Mouse (Mus musculus) adrenal gland, postnatal 36 days (tissue): ENCODE data around the gene Dleu7. TPM values are rescaled to one million over a fixed set of nuclear protein-coding genes. Genes with fewer than 3 reads are reported as not detected.

Experiments
- DNase-seq, 2 experiments: peaks; one replicate each; pipeline ENCODE4 v3.0.0; 2021; ENCODE audit warnings: mixed read lengths in 1 of 2
- total RNA-seq, 2 experiments: library from RNA; stranded (reverse); gene quantifications; 2 replicates each; pipeline ENCODE4 v1.2.3; 2021

Dleu7 gene
- total RNA-seq, 2 experiments from 2014 or later, result not detected

DNA sequence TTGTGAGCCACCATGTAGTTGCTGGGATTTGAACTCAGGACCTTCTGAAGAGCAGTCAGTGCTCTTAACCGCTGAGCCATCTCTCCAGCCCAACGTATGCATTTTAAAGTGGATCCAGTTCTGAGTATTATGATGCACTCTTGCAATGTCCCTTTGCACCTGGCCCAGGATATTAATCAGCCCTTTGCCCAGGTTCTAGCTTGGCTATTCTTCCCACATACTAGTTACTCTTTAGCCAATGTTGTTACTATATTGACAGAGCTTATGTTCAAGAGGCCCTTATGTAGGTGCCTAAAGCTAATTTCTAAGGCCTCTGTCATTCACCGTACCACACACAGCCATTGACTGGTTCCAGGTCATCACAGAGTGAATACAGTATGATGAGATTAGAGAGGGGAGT is 4.1 kb downstream of the Dleu7 start:
- no peak for DNase-seq

DNA sequence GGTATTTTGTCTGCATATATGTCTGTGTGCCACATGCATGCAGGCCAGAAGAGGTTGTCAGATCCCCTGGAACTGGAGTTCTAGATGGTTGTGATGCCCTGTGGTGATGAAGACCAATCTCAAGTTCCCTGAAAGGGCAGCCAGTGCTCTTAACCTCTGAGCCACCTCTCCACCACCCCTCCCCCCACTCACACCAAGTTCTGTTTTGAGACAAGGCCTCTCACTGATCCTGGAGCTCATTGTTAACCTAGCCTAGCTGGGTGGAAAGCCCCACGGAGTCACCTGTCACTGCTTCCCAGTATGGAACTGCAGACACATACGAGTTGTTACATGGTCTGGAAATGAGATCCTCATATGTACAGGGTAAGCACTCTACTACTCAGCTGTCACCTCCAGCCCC is 9.9 kb downstream of the Dleu7 start:
- no peak for DNase-seq

DNA sequence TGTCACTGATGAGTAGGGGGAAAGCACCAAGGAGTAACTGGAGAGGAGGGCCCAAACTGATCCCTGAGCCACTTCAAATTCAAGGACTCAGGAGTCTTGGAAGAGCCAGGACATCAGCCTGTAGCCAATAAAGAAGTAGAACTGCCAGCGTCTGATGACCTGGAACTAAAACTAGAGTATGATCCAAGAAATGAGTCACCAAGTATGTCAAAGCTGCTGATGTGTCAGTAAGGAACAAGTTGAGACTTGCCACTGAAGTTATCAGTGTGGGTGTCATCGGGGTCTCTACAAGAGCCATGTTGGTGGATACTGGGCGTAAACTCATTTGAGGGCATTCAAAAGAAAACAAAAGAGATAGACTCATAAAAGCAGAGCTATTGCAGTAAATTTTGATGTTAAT is 19.2 kb downstream of the Dleu7 start:
- no peak for DNase-seq

DNA sequence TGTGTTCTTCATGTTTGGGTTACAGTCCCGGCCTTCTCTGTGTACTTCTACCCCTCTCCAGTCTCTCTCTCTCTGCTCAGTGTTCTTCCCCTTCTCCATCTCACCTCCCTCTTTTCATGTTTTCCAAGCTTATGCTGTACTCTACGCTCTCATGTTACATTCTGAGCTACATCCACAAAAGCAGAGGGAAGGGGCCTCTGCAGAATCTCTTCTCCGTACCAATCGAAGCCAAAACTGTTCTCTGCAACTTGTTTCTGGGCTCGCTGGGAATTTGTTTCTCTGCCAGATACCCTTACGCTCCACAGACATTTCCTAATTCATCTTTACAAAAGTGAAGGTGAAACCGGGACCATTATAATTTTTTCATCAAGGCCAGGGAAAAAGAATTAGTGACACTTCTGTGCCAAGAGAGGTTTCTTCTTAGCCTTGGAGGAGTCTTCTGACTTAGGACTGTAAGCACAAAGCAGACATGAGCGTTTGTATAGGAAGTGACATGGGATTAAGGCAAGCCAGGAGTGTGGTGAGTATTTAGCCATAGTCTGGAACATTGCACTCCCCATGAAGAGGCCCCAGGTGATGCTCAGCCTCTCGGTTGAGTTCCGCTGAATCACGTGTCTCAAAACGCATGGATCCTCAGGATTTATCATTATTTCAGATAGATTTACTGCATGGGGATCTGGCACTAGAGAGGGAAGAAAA is 22.0 kb downstream of the Dleu7 start:
- no peak for DNase-seq

DNA sequence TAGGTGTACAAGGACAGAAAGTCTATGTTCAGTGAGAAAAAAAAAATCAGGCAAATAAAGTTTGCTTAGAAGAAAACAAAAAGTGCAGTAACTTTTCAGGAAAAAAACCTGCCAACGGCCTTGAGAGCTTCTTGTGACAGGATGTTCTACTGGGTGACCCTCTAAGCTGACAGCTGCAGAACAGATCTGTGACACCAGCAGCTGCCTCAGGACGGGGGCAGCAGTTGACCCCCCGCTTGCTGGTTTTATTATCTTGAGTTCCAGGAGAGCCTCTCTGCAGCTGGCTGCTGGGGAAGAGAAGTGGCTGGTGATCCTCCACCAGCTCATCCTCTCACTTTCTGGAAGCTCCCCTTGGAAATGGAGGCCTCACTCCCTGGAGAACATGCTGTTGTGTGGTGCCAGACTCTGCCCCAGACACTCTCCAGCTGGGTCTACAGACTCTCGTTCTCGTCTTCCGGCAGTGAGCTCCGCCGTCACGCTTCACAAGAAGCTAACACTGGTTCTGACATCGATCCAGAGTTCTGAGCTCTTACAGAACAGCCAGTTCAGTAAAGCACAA is 33.8 kb downstream of the Dleu7 start:
- DNase-seq, result no peak

DNA sequence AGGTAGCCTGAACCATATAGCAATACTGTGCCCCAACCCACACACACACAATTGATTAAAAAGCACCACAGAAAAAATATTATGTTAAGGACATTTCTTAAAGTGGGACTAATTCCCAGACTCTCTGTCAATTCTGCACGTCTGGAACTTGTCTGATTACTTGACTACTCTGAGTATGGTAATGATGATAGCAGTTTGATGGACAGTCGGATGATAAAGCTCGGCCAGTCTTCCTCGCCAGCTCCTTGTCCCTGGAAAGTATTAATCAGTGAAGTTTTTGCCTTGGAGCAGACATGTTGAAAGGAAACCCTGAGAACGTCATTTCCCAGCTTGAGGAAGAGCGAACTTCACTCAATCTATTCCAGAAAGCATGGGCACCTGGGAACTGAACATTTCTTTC is 34.7 kb downstream of the Dleu7 start:
- no peak for DNase-seq

DNA sequence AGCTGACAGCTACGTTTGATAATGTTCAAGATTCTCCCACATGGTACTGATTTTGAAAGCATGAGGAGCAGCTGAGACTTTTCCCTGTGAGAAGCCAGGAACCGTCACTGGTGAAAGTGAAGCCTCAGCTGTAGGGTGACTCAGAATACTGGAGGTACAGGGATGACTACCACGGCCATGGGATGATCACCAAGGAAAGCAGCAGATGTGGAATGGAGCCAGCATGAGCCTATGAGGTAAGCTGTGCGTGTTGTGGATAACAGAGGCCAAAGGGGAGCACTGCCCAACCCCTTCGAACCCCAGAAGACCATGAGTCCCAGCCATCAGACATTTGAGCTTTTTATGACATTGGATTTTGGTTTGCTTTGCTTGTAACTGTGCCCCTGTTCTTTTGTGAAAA is 36.8 kb downstream of the Dleu7 start:
- peak; percentile 66 to 74 for DNase-seq

DNA sequence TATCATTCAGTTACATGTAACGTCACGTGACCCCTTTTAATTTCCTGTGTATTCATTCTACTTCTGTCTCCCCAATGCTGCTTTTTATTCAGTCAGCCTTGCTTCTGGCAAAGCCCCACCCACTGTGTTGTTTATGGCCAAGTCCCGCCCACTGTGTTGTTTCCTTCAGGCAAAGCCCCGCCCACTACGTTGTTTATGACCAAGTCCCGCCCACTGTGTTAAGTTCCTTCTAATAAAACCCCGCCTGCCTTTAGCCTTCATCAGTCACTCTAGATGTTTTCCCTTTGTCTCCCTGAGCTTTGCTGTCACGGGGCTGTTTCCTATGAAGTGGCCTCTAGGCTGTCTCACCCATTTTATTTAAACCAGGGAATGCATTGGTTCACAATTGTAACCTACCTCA is 38.5 kb downstream of the Dleu7 start:
- DNase-seq, result no peak

DNA sequence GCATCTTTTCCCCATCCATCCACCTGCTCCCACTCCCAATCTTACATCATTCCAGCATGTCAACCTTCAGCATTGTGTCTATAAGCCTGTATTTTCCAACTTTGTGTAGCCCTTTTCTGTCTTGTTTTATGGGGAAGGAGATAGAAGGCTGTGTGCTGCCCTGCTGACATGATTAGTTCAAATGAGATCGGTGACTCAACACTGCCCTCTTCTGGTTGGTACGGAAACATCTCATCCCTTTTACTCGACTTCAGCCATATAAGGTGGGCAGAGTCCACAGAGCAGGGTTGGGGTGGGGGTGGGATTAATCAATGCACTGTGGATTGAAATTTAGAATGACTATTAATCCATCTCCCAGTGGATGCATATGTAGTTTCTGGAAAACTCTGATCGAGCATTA is 40.8 kb downstream of the Dleu7 start:
- DNase-seq, result peak; percentile 38 to 63

DNA sequence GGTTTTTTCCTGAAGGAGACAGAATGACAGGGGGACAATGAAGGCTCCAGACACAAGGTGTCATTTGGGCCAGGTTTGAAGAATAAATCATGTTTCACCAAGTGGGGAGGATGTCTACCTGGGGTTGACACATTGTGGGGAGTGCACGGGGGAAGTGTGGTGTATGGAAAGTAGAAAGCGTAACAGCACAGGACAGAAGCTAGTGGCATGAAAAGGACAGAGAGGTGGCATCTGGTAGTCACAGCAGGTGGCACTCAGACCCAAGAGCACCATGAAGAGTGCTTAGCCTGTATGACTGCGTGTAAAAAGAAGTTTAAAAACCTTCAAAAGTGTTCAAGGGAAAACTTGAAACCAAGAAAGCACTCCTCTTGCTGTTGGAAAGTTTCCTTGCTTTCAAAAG is 42.8 kb downstream of the Dleu7 start:
- DNase-seq, result no peak

DNA sequence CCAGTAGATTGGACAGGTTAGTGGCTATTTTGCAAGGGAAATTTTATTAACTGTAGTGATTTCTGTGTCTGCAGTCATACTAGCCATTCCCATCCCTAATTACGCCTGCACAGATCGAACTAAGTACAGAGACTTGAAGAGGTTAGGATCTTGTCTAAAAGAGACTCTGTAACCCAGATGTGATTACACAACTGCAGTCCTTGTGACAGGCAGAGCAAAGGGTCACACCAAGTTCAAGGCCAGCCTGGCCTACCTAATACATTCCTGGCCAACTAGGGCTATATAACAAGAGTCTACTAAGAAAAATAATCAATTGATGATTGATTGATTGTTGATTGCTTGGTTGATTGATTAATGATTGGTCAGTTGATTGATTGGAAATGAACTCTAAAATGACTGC is 43.6 kb downstream of the Dleu7 start:
- no peak for DNase-seq

DNA sequence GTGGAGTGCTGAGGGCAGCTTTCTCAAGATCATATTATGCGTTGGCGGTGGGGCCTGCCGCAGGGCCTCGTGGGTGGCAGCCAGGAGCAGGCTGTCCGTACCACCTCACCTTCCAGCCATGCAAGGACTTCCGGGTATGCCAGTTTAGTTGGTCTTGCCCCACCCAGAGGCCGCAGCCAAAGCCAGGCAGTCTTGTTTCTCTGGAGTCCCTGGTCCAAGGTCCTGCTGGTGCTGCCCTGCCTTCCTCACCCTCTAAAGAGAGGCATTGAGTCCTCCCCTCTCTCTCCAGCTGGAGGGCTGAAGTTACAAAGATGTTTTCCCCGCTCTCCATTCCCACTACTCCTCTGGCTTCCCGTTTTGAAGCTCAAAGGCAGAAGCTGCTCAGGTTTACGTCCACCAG is 44.1 kb downstream of the Dleu7 start:
- peak in 1 of 2 experiments; percentile 22 for DNase-seq

DNA sequence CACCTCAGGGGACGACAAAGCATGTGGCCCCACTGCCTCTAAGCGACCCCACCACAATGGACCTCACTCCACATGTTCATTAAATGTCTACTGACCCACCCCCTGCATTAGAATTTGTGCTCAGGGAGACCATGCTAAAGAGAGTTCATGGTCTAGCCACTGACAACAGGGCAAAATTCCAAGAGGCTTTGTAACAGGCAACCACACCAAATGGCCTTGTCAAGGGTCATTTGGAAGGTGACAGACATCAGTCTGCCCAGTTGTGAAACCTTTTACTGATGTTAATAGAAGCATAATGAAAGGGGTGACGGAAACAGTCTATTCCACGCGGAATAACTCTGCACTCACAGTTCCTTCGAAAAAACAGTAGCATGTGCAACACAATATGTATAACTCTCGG is 44.5 kb downstream of the Dleu7 start:
- DNase-seq, result peak in 1 of 2 experiments; percentile 16

DNA sequence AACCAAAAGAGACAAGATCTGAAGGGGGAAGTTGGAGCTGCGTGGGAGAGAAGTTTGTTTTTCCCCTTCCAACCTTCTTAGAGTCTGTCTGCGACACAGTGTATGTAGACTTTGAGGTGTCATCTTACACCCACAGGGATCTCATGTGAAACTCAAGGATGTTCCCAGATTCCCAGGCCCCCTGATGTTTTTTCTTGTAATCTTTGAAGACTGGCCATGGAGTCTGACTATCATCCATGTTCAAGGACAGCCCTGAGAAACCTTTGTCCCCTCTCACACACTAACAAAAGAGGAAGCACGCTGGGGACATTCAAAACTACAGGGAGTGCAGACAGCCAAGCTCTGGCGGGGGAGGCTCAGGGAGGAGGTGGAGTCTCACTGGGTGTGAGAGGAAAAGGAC is 47.3 kb downstream of the Dleu7 start:
- DNase-seq, result no peak

DNA sequence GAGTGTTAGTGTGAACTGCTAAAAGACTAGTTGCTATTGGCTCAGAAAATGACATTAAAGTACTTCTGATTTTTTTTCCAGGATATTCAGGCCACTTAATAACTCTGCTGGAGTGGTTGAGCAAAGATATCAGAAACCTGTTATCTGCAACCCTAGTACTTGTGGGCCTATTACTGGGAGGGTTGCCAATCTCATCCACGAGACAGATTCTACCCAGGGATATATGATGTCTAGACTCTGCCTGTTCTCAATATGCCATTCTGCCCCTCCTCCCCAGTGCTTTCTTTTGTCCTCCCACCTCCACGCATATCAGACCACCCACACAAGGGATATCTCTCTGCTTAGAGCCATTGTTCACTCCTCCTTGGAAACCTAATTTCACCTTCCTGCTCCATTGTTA is 49.3 kb downstream of the Dleu7 start:
- no peak for DNase-seq

DNA sequence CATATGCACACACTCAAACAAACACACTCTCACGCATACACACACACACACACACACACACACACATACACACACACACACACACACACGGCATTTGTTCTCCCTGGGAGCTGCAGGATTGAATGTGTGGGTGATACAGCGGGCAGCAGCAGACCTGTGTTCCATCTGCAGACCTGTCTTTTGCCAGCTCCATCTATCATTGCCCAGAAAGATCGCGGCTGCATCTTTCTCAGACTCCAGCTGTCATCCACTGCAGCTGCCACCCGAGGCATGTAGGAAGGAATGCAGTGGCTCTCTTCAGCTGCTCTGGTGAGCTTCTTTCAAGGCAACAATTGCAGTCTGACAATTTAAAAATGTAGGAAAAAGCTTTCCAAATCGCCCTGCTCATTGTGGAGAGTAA is 56.9 kb downstream of the Dleu7 start:
- DNase-seq, result no peak

DNA sequence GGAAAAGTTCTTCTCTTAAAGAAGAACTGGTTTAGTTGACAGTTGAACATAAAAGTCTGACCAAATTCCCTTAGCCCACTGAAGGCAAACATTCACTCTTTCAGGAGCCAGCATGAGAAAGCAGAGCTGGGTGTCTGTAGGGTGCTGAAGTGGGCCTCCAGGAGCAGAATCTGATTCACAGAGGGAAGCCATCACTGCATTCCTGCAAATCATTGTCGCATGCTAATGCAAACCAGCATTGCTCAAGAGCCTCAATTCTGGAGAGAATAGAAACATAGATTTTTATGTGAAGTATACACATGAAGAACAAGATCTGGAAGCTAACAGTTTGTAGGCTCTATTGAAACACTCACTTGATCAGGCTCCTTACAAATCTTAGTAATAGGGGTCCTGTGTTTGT is 57.6 kb downstream of the Dleu7 start:
- no peak for DNase-seq

DNA sequence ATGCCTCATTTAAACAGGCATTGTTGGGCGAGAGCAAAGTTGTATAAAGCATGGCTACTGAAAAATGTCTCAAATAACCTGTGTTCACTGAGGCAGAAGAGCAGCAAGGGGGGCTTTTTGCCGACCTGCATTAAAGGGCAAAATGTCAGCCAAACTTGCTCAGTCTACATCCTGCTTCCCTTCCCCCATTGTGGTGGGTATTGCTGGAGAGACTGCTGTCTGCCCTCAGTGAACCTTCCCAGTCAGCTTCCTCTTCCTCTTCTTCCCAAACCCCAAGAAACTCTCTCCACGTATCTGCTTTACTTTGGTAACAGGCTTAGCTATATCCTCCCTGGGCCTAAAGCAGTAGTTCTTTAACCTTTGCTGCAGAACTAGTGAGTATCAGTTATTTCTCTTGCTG is 61.9 kb downstream of the Dleu7 start:
- DNase-seq, result no peak

DNA sequence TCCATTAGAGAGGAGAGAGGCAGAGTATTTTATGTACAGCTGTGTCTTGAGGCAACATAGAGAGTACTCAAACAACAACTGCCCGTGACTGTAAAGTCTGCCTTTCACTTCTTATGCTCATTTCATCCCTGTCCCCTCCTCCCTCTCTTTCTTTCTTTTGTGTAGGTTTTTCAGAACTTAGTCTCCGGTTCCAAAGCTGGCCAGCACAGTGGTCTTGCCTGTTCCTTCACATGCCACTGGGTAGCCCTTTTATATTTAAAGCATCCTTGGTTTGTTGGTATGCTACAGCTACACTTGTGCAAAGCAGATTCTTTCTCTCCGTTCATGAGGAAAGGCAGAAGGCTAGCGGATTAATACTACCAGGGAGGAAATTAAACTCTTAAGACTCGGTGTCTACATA is 65.7 kb downstream of the Dleu7 start:
- DNase-seq, result no peak

DNA sequence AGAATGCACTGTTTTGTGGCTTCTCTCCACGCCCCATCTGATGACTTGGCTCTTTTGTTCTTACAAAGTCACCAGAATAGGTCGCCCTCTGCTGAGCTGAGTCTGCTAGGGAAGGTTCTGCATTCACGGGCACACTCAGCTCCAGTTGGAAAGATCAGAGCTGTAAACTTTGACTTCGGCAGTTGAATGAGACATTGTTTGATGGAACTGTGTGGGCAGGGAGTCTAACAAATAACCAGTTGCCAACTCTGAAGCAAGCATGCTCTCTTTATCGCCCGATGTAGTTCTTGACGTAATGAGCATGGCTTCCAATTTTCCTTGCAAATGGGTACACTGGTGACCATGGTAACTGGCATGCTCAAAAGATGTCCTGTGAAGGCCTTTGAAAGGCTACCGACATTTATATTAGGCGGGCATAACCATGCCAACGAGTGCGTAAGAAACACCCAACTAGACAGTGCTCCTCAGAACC is 66.2 kb downstream of the Dleu7 start:
- DNase-seq, result peak; percentile 15 to 16
